Mouse (Mus musculus) heart, embryonic 16.5 days (tissue): ENCODE measurements around the gene Crip2. TPM values are rescaled to one million over a fixed set of nuclear protein-coding genes. Genes with fewer than 3 reads are reported as not detected.

Experiments
- ATAC-seq: fragments of 200-750 bp; cut with Nextera tagmentation; replicated peaks from 2 replicates; pipeline ENCODE4 v1.8.0; 2017; ENCODE audit warnings: moderate number of reproducible peaks; ENCODE audit not compliant: insufficient read depth, low FRiP score; ENCODE audit errors: extremely low read depth
- H3K27ac ChIP-seq: fragments of 300-500 bp; sonication (generic); 2 replicates; pipeline ENCODE4 v1.5.1; 2014; ENCODE audit warnings: mild to moderate bottlenecking, low read length, control low read depth, moderate library complexity
- H3K27me3 ChIP-seq: fragments of 300-500 bp; sonication (generic); 2 replicates; pipeline ENCODE4 v1.6.1; 2014; ENCODE audit warnings: low read length, mixed read lengths; ENCODE audit not compliant: control insufficient read depth, insufficient read depth
- H3K36me3 ChIP-seq: fragments of 300-500 bp; sonication (generic); 2 replicates; pipeline ENCODE4 v1.6.1; 2014; ENCODE audit not compliant: control insufficient read depth, insufficient read depth
- H3K4me1 ChIP-seq: fragments of 300-500 bp; sonication (generic); 2 replicates; pipeline ENCODE4 v1.6.1; 2014; ENCODE audit warnings: low read length, mixed read lengths; ENCODE audit not compliant: control insufficient read depth, insufficient read depth
- H3K4me2 ChIP-seq: fragments of 300-500 bp; sonication (generic); 2 replicates; pipeline ENCODE4 v1.6.1; 2014; ENCODE audit warnings: low read depth, mild to moderate bottlenecking, control low read depth, low read length
- H3K4me3 ChIP-seq: fragments of 300-500 bp; sonication (generic); 2 replicates; pipeline ENCODE4 v1.5.1; 2014; ENCODE audit warnings: mild to moderate bottlenecking, control low read depth, low read length
- H3K9ac ChIP-seq: fragments of 300-500 bp; sonication (generic); 2 replicates; pipeline ENCODE4 v1.6.1; 2014; ENCODE audit warnings: low read length, control low read depth
- H3K9me3 ChIP-seq: fragments of 300-500 bp; sonication (generic); replicated peaks from 2 replicates; pipeline ENCODE4 v1.6.1; 2016; ENCODE audit warnings: low read length; ENCODE audit not compliant: control insufficient read depth
- WGBS: fragments of 180-500 bp; shearing (Covaris S2); extraction: QIAGEN DNeasy Blood & Tissue Kit; methylation state at CpG from one replicate; pipeline ENCODE4 v1.1.7; 2014; 5-methylcytosine and 5-hydroxymethylcytosine counted together
- polyA plus RNA-seq: library from polyadenylated mRNA; unstranded; fragments of >200 nt; fragmentation: Nextera tagmentation; extraction: Ambion mirVana; gene quantifications from 2 replicates; pipeline ENCODE4 v1.2.1, GENCODE M21; 2015

Crip2 gene
- polyA plus RNA-seq, 1 experiment from 2014 or later: 1,743 TPM

GRCm38 (mm10) chr12:113103846-113104451 lies 36.1 kb upstream of the Crip2 start:
- H3K9me3 ChIP-seq: no peaks in the 10 kb centered on the region
- H3K27ac ChIP-seq: no peak overlapping the region
- H3K9ac ChIP-seq: no peak overlapping the region
- 74% methylated on average over 8 of the region's 8 CpGs for WGBS
- 0 out of 2 replicates have a peak, but pooled peaks cover 3% of the 10 kb centered on the region for H3K36me3 ChIP-seq
- ATAC-seq: no peak
- H3K4me3 ChIP-seq: no peak overlapping the region
- no peaks in the 10 kb centered on the region for H3K27me3 ChIP-seq
- H3K4me2 ChIP-seq: no peak overlapping the region
- peaks cover 53% of the 10 kb centered on the region for H3K4me1 ChIP-seq

- no peak for ATAC-seq
- Histone ChIP-seq H3K4me2 (no peak overlapping the region), H3K4me3 (no peak overlapping the region), H3K27me3 (no peaks in the 10 kb centered on the region), H3K9ac (no peak overlapping the region), H3K36me3 (0 out of 2 replicates have a peak, but pooled peaks cover 3% of the 10 kb centered on the region), H3K9me3 (no peaks in the 10 kb centered on the region), H3K4me1 (peaks cover 30% of the 10 kb centered on the region), H3K27ac (no peak overlapping the region)
- 78% methylated on average over 6 of the region's 6 CpGs for WGBS
These were observed 33.6 kb upstream of the Crip2 start for GRCm38 (mm10) chr12:113106386-113106785.

- H3K4me1 ChIP-seq: peaks cover 25% of the 10 kb centered on the region
- H3K4me3 ChIP-seq: no peak overlapping the region
- ATAC-seq: no peak
- 66% methylated on average over 4 of the region's 4 CpGs for WGBS
- H3K36me3 ChIP-seq: peaks cover 3% of the 10 kb centered on the region; the same call in 1 of the 2 replicates
- H3K9me3 ChIP-seq: no peaks in the 10 kb centered on the region
- no peak overlapping the region for H3K27ac ChIP-seq
- no peak overlapping the region for H3K9ac ChIP-seq
- no peak overlapping the region for H3K4me2 ChIP-seq
- no peaks in the 10 kb centered on the region for H3K27me3 ChIP-seq
These were observed 32.5 kb upstream of the Crip2 start for GRCm38 (mm10) chr12:113107431-113108124.

DNA sequence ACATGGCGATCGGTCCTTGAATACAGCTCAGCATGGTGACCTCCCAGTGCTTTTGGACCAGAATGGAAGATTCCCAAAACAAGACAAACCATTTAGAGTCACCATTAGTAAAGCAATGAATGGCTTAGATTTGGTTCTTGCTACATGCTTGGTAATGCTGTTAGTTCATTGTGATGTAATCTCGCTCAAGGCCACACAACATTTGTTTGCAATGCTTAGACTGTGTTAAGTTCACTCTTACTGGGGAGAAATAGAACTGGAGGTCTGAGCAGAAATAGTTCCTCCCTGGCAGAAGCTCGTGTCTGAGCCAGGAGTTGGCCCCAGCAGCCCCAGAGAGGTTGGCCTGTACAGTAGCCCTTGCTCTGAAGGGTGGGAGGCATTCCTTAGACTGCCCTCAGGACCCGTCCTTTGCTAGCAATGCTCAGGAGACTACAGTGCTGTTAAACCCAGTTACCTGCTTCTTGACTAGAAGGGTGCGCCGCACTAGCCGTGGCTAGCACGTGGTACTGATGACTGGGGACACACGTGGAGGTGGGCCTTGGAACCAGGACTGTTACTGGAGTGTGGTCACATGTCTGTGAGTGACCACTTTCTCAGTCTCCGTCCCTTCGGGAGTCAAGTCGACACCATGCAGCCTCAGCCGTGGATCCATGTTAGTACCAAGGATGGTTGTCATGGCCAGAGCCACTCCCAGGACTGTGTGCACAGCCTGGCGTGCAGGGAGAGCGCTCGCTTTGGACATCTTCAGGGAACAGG lies 31.3 kb upstream of the Crip2 start:
- H3K9ac ChIP-seq: no peak overlapping the region
- 76% methylated on average over 17 of the region's 17 CpGs for WGBS

GRCm38 (mm10) chr12:113109801-113110200 lies 30.2 kb upstream of the Crip2 start:
- ATAC-seq: no peak
- Histone ChIP-seq H3K9me3 (no peaks in the 10 kb centered on the region), H3K9ac (no peak overlapping the region), H3K27me3 (no peaks in the 10 kb centered on the region), H3K4me2 (no peak overlapping the region), H3K27ac (no peak overlapping the region), H3K4me3 (no peak overlapping the region), H3K36me3 (peaks cover 15% of the 10 kb centered on the region), H3K4me1 (peaks cover 18% of the 10 kb centered on the region)
- 88% methylated on average over 10 of the region's 10 CpGs for WGBS

More for the DNA sequence above, 31.3 kb upstream of the Crip2 start:
- Histone ChIP-seq H3K4me2 (no peak overlapping the region), H3K27me3 (no peaks in the 10 kb centered on the region), H3K4me1 (peaks cover 21% of the 10 kb centered on the region), H3K27ac (no peak overlapping the region), H3K4me3 (no peak overlapping the region), H3K36me3 (peaks cover 9% of the 10 kb centered on the region; the same call in 1 of the 2 replicates), H3K9me3 (no peaks in the 10 kb centered on the region)
- ATAC-seq: no peak

DNA sequence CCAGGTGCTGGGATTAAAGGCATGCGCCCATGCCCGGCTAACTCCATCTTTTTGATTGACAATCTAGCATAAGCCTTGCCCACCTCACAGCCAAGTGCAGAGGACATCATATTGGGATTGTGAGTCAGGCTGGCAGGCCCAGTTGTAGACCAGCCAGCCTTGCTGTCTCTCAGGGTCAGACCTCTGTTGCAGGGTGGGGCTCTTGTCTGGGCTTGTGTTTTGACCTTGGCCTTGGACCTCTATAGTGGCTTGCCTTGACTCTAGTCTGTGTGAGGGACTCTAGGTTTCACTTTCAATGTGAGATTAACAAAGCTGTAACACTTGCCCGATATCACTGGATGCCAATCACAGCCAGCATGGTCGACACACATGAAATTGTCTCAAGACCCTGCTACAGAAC lies 25.9 kb upstream of the Crip2 start:
- Histone ChIP-seq H3K27me3 (no peaks in the 10 kb centered on the region), H3K4me3 (no peak overlapping the region), H3K27ac (no peak overlapping the region), H3K4me2 (no peak overlapping the region), H3K9me3 (no peaks in the 10 kb centered on the region), H3K36me3 (peaks cover 32% of the 10 kb centered on the region), H3K9ac (no peak overlapping the region), H3K4me1 (no peaks in the 10 kb centered on the region; the same call in 1 of the 2 replicates)
- 80% methylated on average over 4 of the region's 4 CpGs for WGBS
- no peak for ATAC-seq

- Histone ChIP-seq H3K4me2 (no peak overlapping the region), H3K36me3 (peaks cover 32% of the 10 kb centered on the region), H3K9ac (no peak overlapping the region), H3K27ac (no peak overlapping the region), H3K27me3 (no peaks in the 10 kb centered on the region), H3K9me3 (no peaks in the 10 kb centered on the region), H3K4me3 (no peak overlapping the region), H3K4me1 (peaks cover 5% of the 10 kb centered on the region)
- WGBS: 72% methylated on average over 16 of the region's 16 CpGs
- no peak for ATAC-seq
These were observed 25.0 kb upstream of the Crip2 start for GRCm38 (mm10) chr12:113114856-113115538.

DNA sequence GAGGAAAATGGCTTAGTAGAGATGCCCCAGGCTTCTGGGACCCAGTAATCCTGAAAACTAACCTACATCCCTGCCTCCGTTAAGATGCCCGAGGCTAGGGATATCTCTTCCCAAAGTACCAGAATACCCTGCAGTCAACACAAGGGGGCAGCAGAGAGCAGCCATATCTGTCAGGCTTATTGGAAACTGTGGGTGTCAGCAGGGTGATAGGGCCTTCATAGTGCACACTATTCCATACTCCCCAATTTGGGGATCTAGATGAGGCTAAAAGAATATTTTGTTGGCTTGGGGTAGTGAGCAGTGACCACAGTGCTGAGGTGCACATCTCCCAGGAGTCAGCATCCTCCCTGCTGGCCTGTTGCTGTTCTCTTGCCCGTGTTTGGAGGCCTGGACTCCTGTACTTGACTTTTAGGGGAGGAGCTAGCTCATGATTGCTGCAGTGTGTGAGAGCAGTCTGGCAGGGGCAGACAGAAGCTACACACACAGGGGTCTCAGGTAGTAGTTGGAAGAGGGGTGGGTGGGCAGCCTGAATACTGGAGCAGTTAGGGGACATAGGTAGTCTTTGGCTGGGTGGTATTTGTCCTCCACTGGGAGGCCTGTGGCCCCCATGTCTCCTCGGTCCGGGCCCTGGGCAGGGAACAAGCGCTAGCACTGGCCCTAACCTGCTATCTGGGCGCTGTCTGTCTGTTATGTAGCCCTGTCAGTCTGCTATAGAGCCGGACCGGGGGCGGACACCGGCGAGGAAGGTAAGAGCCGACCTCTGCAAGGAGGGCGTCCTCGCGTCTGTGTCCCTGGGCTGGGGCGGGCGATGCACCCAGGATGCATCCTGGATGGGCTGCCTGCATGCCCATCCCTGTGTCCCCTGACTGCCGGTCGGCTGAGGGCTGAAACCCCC lies 20.3 kb upstream of the Crip2 start:
- Histone ChIP-seq H3K27ac (peak overlapping the region; percentile 20), H3K9ac (no peak overlapping the region), H3K4me1 (peaks cover 17% of the 10 kb centered on the region), H3K36me3 (peaks cover 59% of the 10 kb centered on the region), H3K4me3 (no peak overlapping the region), H3K9me3 (no peaks in the 10 kb centered on the region), H3K4me2 (no peak overlapping the region), H3K27me3 (no peaks in the 10 kb centered on the region)
- WGBS: 84% methylated on average over 20 of the region's 20 CpGs
- peak; percentile 42; the same call in 1 of the 2 replicates for ATAC-seq
